Mouse (Mus musculus): ENCODE results near the gene Tspan12.

DNA sequence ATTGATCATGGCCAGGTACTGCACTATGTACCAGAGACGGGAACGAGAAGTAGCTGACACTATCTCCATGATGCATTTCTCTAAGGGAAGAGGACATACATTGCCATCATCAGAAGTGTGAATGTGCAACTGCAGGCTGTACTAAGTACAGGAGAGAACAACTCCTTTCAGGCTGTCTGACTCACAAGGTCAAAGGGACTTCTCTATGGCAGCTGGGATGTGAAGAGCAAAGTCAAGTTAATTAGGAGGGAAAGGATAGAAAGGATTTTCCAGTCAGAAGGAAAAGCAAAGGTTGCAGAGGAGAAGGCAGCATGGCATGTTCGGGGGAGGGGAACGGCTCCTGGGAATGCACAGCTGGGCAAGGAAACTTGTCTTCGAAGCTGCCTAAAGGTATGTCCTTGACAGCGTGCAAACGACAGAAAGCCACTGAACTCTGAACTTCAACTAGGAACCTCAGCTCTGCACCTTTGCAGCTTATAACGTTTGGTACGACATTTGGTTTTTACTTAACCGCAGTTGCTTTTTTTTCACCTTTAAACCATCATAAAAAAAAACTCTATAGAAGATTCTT, 13.0 kb downstream of the Tspan12 start:
- TF ChIP-seq CTCF (IDR thresholded peaks at IDR 0.05; ENCODE audit: control insufficient read depth, insufficient read depth, insufficient read length) (no peak), CEBPB (IDR thresholded peaks at IDR 0.05; ENCODE audit: low read depth) (no peak), USF1 (IDR thresholded peaks at IDR 0.05; ENCODE audit: low read depth) (no peak)

All from C2C12 (cell line).